Mouse (Mus musculus) liver, embryonic 15.5 days (tissue): ENCODE results near the gene Guca1b. TPM values are rescaled to one million over a fixed set of nuclear protein-coding genes. Genes with fewer than 3 reads are reported as not detected.
A peak's percentile ranks its signal among the peaks of the same experiment; 100 is the strongest.

ENCODE experiments used
- ATAC-seq: fragments of 200-750 bp; cut with Nextera tagmentation; 2 replicates; pipeline ENCODE4 v1.8.0; 2017; ENCODE audit warnings: moderate number of reproducible peaks, mild to moderate bottlenecking, moderate library complexity; ENCODE audit not compliant: insufficient read depth
- H3K27ac ChIP-seq: fragments of 300-500 bp; sonication (generic); replicated peaks from 2 replicates; pipeline ENCODE4 v1.5.1; 2015; ENCODE audit warnings: mild to moderate bottlenecking, inconsistent platforms
- H3K27me3 ChIP-seq: fragments of 300-500 bp; sonication (generic); 2 replicates; pipeline ENCODE4 v1.6.1; 2015; ENCODE audit warnings: mild to moderate bottlenecking, inconsistent platforms
- H3K36me3 ChIP-seq: fragments of 300-500 bp; sonication (generic); replicated peaks from 2 replicates; pipeline ENCODE4 v1.6.1; 2015; ENCODE audit warnings: moderate library complexity, mild to moderate bottlenecking, inconsistent platforms
- H3K4me1 ChIP-seq: fragments of 300-500 bp; sonication (generic); replicated peaks from 2 replicates; pipeline ENCODE4 v1.6.1; 2015; ENCODE audit warnings: inconsistent platforms
- H3K4me2 ChIP-seq: fragments of 300-500 bp; sonication (generic); 2 replicates; pipeline ENCODE4 v1.6.1; 2015; ENCODE audit warnings: moderate library complexity, mild to moderate bottlenecking, inconsistent platforms
- H3K4me3 ChIP-seq: fragments of 300-500 bp; sonication (generic); replicated peaks from 2 replicates; pipeline ENCODE4 v1.5.1; 2015; ENCODE audit warnings: mild to moderate bottlenecking, inconsistent platforms
- H3K9ac ChIP-seq: fragments of 300-500 bp; sonication (generic); 2 replicates; pipeline ENCODE4 v1.6.1; 2015; ENCODE audit warnings: moderate library complexity, mild to moderate bottlenecking, inconsistent platforms
- H3K9me3 ChIP-seq: fragments of 300-500 bp; sonication (generic); replicated peaks from 2 replicates; pipeline ENCODE4 v1.6.1; 2016; ENCODE audit warnings: inconsistent platforms
- WGBS: fragments of 180-500 bp; shearing (Covaris S2); methylation state at CpG from one replicate; pipeline ENCODE4 v1.1.7; 2015; ENCODE audit warnings: mixed read lengths; ENCODE audit not compliant: insufficient replicate concordance; 5-methylcytosine and 5-hydroxymethylcytosine counted together
- polyA plus RNA-seq: library from polyadenylated mRNA; unstranded; fragments of >200 nt; fragmentation: Nextera tagmentation; extraction: Ambion mirVana; gene quantifications from 2 replicates; pipeline ENCODE4 v1.2.1, GENCODE M21; 2015

The Guca1b gene
- polyA plus RNA-seq, 1 experiment from 2014 or later = 0.15 TPM

DNA sequence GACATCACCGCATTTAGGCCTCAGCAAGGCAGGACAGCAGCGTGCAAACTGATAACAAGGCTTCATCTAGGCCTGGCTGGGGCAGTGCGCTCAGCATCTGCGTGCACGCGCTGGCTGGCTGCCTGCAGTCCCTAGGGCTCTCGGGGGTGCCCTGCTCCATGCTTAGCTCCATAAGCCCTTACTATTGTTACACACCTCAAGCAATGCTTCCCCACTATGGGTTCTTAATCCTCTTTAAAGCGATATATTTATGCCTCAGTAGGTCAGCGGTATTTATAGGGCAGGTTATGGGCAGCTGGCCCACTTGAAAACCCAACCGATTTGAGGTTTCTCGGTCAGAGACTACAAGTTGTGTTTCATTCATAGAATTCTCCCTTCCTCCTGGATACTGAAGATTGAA lies 3.3 kb upstream of the Guca1b start:
- Histone ChIP-seq H3K36me3 (peaks cover 40% of the 10 kb centered on the region), H3K27me3 (no peaks in the 10 kb centered on the region), H3K9ac (no peak overlapping the region), H3K27ac (no peak overlapping the region), H3K4me1 (no peaks in the 10 kb centered on the region), H3K4me3 (no peak overlapping the region), H3K4me2 (no peak overlapping the region), H3K9me3 (no peaks in the 10 kb centered on the region)
- ATAC-seq = no peak
- WGBS = 81% methylated on average over 11 of the region's 11 CpGs

- Histone ChIP-seq H3K9me3 (no peaks in the 10 kb centered on the region), H3K4me2 (no peak overlapping the region), H3K4me3 (no peak overlapping the region), H3K27me3 (no peaks in the 10 kb centered on the region), H3K4me1 (no peaks in the 10 kb centered on the region), H3K27ac (no peak overlapping the region), H3K9ac (no peak overlapping the region), H3K36me3 (peaks cover 27% of the 10 kb centered on the region)
- 67% methylated on average over 4 of the region's 4 CpGs for WGBS
- ATAC-seq = no peak
Measured at GRCm38 (mm10) chr17:47383266-47383665, 1.9 kb upstream of the Guca1b start.

GRCm38 (mm10) chr17:47384064-47384463 lies 1.1 kb upstream of the Guca1b start:
- Histone ChIP-seq H3K27ac (no peak overlapping the region), H3K4me3 (no peak overlapping the region), H3K9me3 (no peaks in the 10 kb centered on the region), H3K9ac (no peak overlapping the region), H3K36me3 (peaks cover 20% of the 10 kb centered on the region), H3K4me1 (no peaks in the 10 kb centered on the region), H3K4me2 (no peak overlapping the region), H3K27me3 (no peaks in the 10 kb centered on the region)
- no peak for ATAC-seq
- WGBS = 77% methylated on average over 3 of the region's 3 CpGs

- Histone ChIP-seq H3K4me1 (no peaks in the 10 kb centered on the region), H3K9ac (no peak overlapping the region), H3K9me3 (no peaks in the 10 kb centered on the region), H3K27me3 (no peaks in the 10 kb centered on the region), H3K27ac (no peak overlapping the region), H3K36me3 (peaks cover 3% of the 10 kb centered on the region; the same call in 1 of the 2 replicates), H3K4me2 (no peak overlapping the region), H3K4me3 (no peak overlapping the region)
- WGBS = 50% methylated on average over 4 of the region's 4 CpGs
- ATAC-seq = no peak
Measured at GRCm38 (mm10) chr17:47386649-47387048, 1.5 kb downstream of the Guca1b start.

DNA sequence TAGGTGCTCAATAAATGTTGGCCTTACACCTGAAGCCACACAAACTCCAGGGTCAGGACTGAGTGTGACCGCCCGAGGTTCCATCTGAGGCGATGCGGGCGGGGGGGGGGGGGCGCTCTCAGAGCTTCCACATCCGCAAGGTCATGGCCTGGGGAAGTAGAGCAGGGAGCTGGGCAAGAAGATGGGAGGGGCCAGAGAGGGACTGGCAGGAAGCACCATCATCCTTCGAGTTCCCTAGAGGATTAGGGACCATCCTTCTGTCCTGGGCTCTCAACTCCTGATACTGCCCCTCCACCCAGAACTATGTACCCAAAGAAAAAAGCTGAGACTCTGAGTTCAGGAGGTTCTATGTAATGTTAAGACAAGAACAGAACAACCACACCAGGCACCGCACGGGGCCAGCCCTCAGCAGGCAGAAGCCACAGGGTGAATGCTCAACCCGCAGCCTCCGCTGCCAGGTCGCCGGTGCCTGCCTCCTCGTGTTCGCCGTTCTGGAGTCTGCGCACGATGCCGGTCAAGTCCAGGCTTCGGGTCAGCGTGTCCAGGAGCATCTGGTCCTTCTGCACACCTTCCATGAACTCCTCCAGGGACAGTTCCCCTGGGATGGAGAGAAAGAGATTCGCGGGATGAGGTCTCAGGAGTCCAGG lies 9.2 kb downstream of the Guca1b start:
- Histone ChIP-seq H3K4me2 (peak overlapping the region; percentile 71), H3K4me1 (peaks cover 16% of the 10 kb centered on the region), H3K36me3 (no peaks in the 10 kb centered on the region), H3K9me3 (no peaks in the 10 kb centered on the region), H3K27ac (no peak overlapping the region), H3K27me3 (peaks cover 21% of the 10 kb centered on the region), H3K9ac (no peak overlapping the region), H3K4me3 (peak overlapping the region; percentile 49)
- 16% methylated on average over 24 of the region's 24 CpGs for WGBS
- no peak; the same call in 1 of the 2 replicates for ATAC-seq

DNA sequence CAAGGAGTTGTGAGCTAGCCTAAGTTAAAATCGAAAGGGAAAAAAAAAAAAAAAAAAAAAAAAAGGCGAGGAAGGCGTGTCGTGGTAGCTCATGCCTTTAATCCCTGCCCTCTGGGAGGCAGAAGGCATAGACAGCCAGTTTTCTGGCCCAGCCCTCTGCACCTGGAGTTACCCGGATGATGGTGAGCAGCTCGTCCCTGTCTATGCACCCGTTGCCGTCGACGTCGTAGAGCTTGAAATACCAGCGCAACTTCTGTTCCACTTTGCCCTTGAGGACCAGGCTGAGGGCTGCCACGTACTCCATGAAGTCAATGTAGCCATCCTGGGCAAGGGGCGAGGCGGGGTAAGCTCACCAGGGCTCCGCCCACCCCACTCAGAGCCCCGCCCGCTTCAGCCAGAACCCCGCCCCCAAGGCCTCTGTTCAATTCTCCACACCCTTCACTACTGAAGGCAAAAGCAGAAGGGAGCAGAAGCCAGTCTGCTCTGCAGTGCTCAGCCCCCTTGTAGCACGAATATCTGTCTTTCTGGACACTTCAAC lies 10.3 kb downstream of the Guca1b start:
- ATAC-seq = peak; percentile 83
- under 1% methylated on average over 20 of the region's 20 CpGs for WGBS
- no peaks in the 10 kb centered on the region for H3K36me3 ChIP-seq

DNA sequence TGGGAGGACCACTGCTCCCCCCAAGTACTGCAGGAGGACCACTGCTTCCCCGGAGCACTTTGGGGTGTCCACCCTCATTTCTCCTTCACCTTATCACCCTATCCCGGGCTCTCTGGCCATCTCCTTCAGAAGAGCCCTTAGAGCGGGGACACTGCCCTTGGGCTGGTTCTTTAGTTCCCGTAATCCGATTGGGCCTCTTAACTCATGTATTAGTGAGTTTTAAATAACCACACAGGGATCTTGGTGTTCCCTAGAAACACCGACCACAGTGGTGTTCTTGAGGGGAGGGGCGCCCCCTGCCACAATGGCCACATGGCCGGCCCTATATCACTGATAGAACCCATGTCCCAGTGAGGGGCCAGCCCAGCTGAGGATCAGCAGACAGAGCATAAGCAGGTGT lies 13.9 kb downstream of the Guca1b start:
- Histone ChIP-seq H3K27me3 (peaks cover 39% of the 10 kb centered on the region), H3K9ac (no peak overlapping the region), H3K27ac (no peak overlapping the region), H3K36me3 (no peaks in the 10 kb centered on the region), H3K9me3 (no peaks in the 10 kb centered on the region), H3K4me1 (peaks cover 16% of the 10 kb centered on the region), H3K4me2 (no peak overlapping the region), H3K4me3 (no peak overlapping the region)
- 64% methylated on average over 8 of the region's 8 CpGs for WGBS
- no peak for ATAC-seq

More for the DNA sequence above, 10.3 kb downstream of the Guca1b start:
- H3K9ac ChIP-seq = no peak overlapping the region
- H3K27me3 ChIP-seq = peaks cover 30% of the 10 kb centered on the region
- H3K4me2 ChIP-seq = peak overlapping the region; percentile 71
- H3K9me3 ChIP-seq = no peaks in the 10 kb centered on the region
- H3K27ac ChIP-seq = no peak overlapping the region
- peaks cover 16% of the 10 kb centered on the region for H3K4me1 ChIP-seq
- H3K4me3 ChIP-seq = peak overlapping the region; percentile 49

DNA sequence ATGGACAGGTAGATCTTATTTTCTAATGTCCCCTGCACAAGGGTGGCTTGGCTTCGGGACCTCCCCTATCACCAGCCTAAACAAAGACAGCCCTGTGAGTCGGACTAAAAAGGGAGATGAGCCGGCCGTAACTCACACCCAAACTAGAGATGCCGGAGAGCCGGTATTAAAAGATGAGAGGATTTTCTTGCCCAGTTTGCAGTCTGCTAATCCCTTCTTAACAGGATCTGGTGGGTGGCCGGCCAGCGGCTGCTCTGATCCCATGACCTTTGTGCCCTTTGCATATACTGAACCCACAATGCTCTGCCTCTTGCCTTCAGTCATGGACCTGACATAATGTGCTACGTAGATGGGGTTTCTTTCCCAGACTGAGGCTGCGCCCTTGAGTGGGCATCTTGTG lies 15.3 kb downstream of the Guca1b start, which contains the start of gene Guca1a:
Guca1a (minus strand) TSS at position 134 of the 400 bp plus-strand sequence.
- Histone ChIP-seq H3K9me3 (no peaks in the 10 kb centered on the region), H3K4me1 (peaks cover 5% of the 10 kb centered on the region), H3K4me3 (no peak within 1 kb of the TSS), H3K27me3 (peaks cover 34% of the 10 kb centered on the region), H3K9ac (no peak within 1 kb of the TSS), H3K36me3 (no peaks in the 10 kb centered on the region), H3K27ac (no peak within 1 kb of the TSS), H3K4me2 (no peak within 1 kb of the TSS)
- no peak for ATAC-seq
- 55% methylated on average over 10 of the region's 10 CpGs for WGBS

DNA sequence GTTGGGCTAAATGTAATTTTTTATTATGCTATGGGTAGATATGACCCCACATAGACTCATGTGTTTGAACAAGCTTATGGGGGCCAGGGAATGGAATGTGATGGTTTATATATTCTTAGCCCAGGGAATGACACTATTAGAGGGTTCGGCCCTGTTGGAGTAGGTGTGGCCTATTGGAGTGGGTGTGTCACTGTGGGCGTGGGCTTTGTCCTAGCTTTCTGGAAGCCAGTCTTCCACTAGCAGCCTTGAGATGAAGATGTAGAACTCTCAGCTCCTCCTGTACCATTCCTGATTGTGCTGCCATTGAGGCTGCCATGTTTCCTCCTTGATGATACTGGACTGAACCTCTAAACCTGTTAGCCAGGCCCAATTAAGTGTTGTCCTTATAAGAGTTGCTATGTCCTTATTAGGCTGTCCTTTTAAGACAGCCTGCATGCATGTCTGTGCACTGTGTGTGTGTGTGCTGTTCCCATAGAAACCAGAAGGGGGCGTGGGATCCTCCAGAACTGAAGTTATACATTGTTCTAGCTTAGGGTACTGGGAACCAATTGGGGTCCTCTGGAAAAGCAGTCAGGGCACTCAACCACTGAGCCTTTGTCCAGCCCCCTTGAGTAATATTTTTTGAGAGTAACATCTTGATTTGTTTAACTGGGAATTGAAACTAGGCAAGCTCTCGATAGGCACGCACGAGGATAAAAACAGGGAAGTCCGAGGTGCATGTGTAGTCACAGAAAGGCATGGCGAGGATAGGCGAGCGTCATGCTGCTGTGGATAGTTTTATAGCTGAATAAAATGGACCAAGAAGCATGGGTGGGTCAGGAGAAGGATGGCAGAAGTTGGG lies 22.7 kb downstream of the Guca1b start:
- no peak for ATAC-seq
- H3K27me3 ChIP-seq = peaks cover 72% of the 10 kb centered on the region
- no peak overlapping the region for H3K27ac ChIP-seq
- no peaks in the 10 kb centered on the region for H3K36me3 ChIP-seq
- H3K9me3 ChIP-seq = no peaks in the 10 kb centered on the region
- no peak overlapping the region for H3K4me3 ChIP-seq
- H3K4me2 ChIP-seq = no peak overlapping the region
- H3K9ac ChIP-seq = no peak overlapping the region
- H3K4me1 ChIP-seq = 0 out of 2 replicates have a peak, but pooled peaks cover 3% of the 10 kb centered on the region
- WGBS = 40% methylated on average over 10 of the region's 10 CpGs

DNA sequence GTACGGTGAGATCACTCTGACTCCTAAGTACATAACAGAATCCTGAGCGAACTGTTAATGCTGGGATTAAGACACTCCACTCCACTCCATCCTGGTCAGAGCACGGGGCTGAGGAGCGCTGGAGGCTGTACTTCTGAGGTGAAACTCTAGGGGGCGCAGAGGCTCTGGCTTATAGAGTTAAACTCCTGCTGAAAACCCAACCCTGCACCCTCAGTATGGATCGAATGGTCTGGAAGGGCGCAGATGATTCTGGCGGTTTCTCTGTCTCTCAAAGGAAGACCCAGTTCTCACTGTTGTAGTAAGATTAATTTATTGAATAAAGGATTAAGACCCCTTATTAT lies 23.3 kb downstream of the Guca1b start:
- Histone ChIP-seq H3K4me2 (no peak overlapping the region), H3K36me3 (no peaks in the 10 kb centered on the region), H3K27me3 (peaks cover 72% of the 10 kb centered on the region), H3K27ac (no peak overlapping the region), H3K9me3 (no peaks in the 10 kb centered on the region), H3K9ac (no peak overlapping the region), H3K4me3 (no peak overlapping the region), H3K4me1 (0 out of 2 replicates have a peak, but pooled peaks cover 3% of the 10 kb centered on the region)
- no peak for ATAC-seq
- 12% methylated on average over 8 of the region's 8 CpGs for WGBS
